Mouse (Mus musculus) brain, embryonic 14.5 days (tissue): ENCODE results near the gene Gstcd. TPM values are rescaled to one million over a fixed set of nuclear protein-coding genes. Genes with fewer than 3 reads are reported as not detected.

Experiments
- DNase-seq: peaks from one replicate; pipeline ENCODE4 v3.0.0-alpha.2; 2011; ENCODE audit warnings: low read depth
- CTCF ChIP-seq: fragments of 200-500 bp; IDR thresholded peaks from 2 replicates; pipeline ENCODE4 v1.5.1; 2012; ENCODE audit warnings: inconsistent platforms, mild to moderate bottlenecking, moderate library complexity, borderline replicate concordance; ENCODE audit not compliant: insufficient read depth, insufficient read length; ENCODE audit errors: extremely low read depth
- POLR2A ChIP-seq: fragments of 200-500 bp; IDR thresholded peaks from 2 replicates; pipeline ENCODE4 v1.6.1; 2012; ENCODE audit warnings: mild to moderate bottlenecking, inconsistent platforms, borderline replicate concordance; ENCODE audit not compliant: poor library complexity, insufficient read depth, insufficient read length, severe bottlenecking; ENCODE audit errors: extremely low read depth
- polyA plus RNA-seq: library from polyadenylated mRNA; depleted of rRNA; stranded (reverse); fragments of >200 nt; gene quantifications from 2 replicates; pipeline ENCODE4 v1.2.3, GENCODE M21; 2012; rRNA removed

The Gstcd gene
- polyA plus RNA-seq, 1 experiment: 10.6 TPM

DNA sequence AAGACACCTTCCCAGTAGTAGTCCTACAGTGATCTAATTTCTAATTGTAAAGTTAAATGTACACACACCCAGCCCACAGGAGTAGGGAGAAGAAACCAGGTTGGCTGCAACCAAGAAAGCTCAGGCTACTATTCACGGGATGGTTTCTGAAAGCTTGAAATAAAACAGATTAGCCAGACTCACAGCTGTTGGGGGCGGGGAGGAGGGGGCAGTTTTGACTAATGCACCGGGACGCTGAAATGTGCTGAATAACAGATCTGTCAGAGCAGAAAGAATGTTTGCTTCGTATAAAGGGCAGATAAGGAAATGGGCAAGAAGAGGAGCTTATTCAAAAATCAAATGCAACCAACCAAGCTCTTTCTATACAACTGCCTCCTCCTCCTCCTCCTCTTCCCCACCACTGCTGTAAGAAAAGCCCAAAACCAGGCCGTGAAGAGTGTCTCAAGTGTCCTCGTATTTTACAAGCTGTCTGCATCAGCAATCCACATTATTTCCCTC lies 143.5 kb downstream of the Gstcd start:
- no peak for TF ChIP-seq POLR2A
- TF ChIP-seq CTCF: no peak
- peak; percentile 39 for DNase-seq

GRCm38 (mm10) chr3:132946086-132946485 lies 145.7 kb downstream of the Gstcd start:
- TF ChIP-seq POLR2A (no peak), CTCF (no peak)
- no peak for DNase-seq

GRCm38 (mm10) chr3:132945669-132946068 lies 146.2 kb downstream of the Gstcd start:
- no peak for DNase-seq
- TF ChIP-seq CTCF (no peak), POLR2A (no peak)

- TF ChIP-seq POLR2A (no peak), CTCF (no peak)
- DNase-seq: no peak
These were observed 147.2 kb downstream of the Gstcd start for GRCm38 (mm10) chr3:132944609-132945008.

GRCm38 (mm10) chr3:132944193-132944592 lies 147.6 kb downstream of the Gstcd start:
- TF ChIP-seq CTCF (no peak), POLR2A (no peak)
- DNase-seq: no peak

DNA sequence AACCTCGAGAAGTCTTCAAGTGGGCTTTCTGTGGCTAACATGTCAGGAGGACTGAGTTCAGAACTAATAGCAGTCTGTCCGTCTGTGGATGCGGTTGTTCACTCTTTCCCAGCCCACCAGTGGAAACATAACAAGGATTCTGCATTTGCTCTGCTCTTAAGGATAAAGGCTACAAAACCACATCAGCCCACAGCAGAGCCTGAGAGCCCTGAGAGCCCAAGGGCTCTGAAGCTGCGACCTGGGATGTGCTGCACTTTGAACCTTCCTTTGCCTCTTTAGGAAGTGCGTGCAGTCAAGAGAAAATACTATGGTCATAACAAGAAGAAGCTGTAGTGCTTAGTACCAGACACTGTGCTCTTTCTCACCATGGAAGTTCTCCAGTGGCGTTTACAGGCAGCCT lies 149.1 kb downstream of the Gstcd start:
- DNase-seq: no peak
- TF ChIP-seq POLR2A (no peak), CTCF (no peak)

- DNase-seq: no peak
These were observed 151.4 kb downstream of the Gstcd start for GRCm38 (mm10) chr3:132940181-132940990.

GRCm38 (mm10) chr3:132939006-132939405 lies 152.8 kb downstream of the Gstcd start:
- no peak for DNase-seq
- TF ChIP-seq CTCF (no peak), POLR2A (no peak)

More at GRCm38 (mm10) chr3:132940181-132940990, 151.4 kb downstream of the Gstcd start:
- TF ChIP-seq POLR2A (no peak), CTCF (no peak)

GRCm38 (mm10) chr3:132934649-132935048 lies 157.2 kb downstream of the Gstcd start:
- no peak for TF ChIP-seq POLR2A
- no peak for TF ChIP-seq CTCF
- DNase-seq: peak; percentile 82

Other genes starting within 250 kb of the Gstcd start
- gene Npnt, start 141.7 kb downstream of the Gstcd start, polyA plus RNA-seq: 14.2 and 32.3 TPM in 2 replicates
- 15.1 and 16.2 TPM in 2 replicates for gene Ints12, start 193 bp downstream of the Gstcd start, polyA plus RNA-seq
- 0.01 and 0.05 TPM in 2 replicates for gene Arhgef38, start 142.9 kb upstream of the Gstcd start, polyA plus RNA-seq
- 34.5 and 41.8 TPM in 2 replicates for gene Ppa2, start 218.1 kb upstream of the Gstcd start, polyA plus RNA-seq